Mouse (Mus musculus) MEL (cell line): ENCODE results near the gene Grk2. TPM values are rescaled to one million over a fixed set of nuclear protein-coding genes. Genes with fewer than 3 reads are reported as not detected.

Experiments
- DNase-seq: peaks from one replicate; pipeline ENCODE4 v3.0.0; 2011; ENCODE audit warnings: low read depth, low spot score
- H3K27ac ChIP-seq: 2 replicates; pipeline ENCODE4 v1.5.1; 2012; ENCODE audit warnings: low read depth, mild to moderate bottlenecking, control low read depth, low read length, moderate library complexity; ENCODE audit not compliant: control insufficient read depth
- H3K27me3 ChIP-seq, 2 experiments: fragments of 150-350 bp in 1 of 2; sonication (generic) in 1 of 2; 2 replicates each; pipeline ENCODE4 v1.6.1; 2012; ENCODE audit warnings: low read length in 2 of 2, mild to moderate bottlenecking in 2 of 2, improper control_type of control experiment in 1 of 2, moderate library complexity in 1 of 2; ENCODE audit not compliant: insufficient read depth in 2 of 2, control insufficient read depth in 1 of 2
- H3K36me3 ChIP-seq, 2 experiments: 2 replicates each; pipeline ENCODE4 v1.6.1; 2012 to 2014; ENCODE audit warnings: low read length in 2 of 2, improper control_type of control experiment in 1 of 2, inconsistent platforms in 1 of 2, mild to moderate bottlenecking in 1 of 2; ENCODE audit not compliant: insufficient read depth in 2 of 2, control insufficient read depth in 1 of 2
- H3K4me1 ChIP-seq, 2 experiments: fragments of 150-350 bp in 1 of 2; sonication (generic) in 1 of 2; 2 replicates each; pipeline ENCODE4 v1.6.1; 2012; ENCODE audit warnings: low read length in 2 of 2, improper control_type of control experiment in 1 of 2, mild to moderate bottlenecking in 1 of 2; ENCODE audit not compliant: insufficient read depth in 2 of 2, control insufficient read depth in 1 of 2
- H3K4me3 ChIP-seq, 2 experiments: fragments of 150-350 bp in 1 of 2; sonication (generic) in 1 of 2; 2 replicates each; pipeline ENCODE4 v1.5.1; 2012; ENCODE audit warnings: low read depth in 2 of 2, low read length in 2 of 2, mild to moderate bottlenecking in 2 of 2, moderate library complexity in 2 of 2, control low read depth in 1 of 2, improper control_type of control experiment in 1 of 2; ENCODE audit not compliant: control insufficient read depth in 1 of 2, insufficient read depth in 1 of 2
- H3K79me2 ChIP-seq: 2 replicates; pipeline ENCODE4 v1.6.1; 2012; ENCODE audit warnings: mild to moderate bottlenecking, low read length, moderate library complexity; ENCODE audit not compliant: control insufficient read depth, poor library complexity, insufficient read depth
- H3K9ac ChIP-seq: 2 replicates; pipeline ENCODE4 v1.6.1; 2012; ENCODE audit warnings: low read depth, mild to moderate bottlenecking, control low read depth, low read length, moderate library complexity; ENCODE audit not compliant: control insufficient read depth, poor library complexity, severe bottlenecking
- H3K9me3 ChIP-seq: fragments of 150-350 bp; sonication (generic); replicated peaks from 2 replicates; pipeline ENCODE4 v1.6.1; 2012; ENCODE audit warnings: mild to moderate bottlenecking, low read length, improper control_type of control experiment, moderate library complexity; ENCODE audit not compliant: insufficient read depth
- BHLHE40 ChIP-seq: IDR thresholded peaks from 2 replicates; pipeline ENCODE4 v1.6.1; 2012; ENCODE audit warnings: low read depth, mild to moderate bottlenecking, inconsistent platforms, low read length, improper control_type of control experiment, borderline replicate concordance
- ELF1 ChIP-seq: IDR thresholded peaks from 2 replicates; pipeline ENCODE4 v1.6.1; 2014; ENCODE audit warnings: low read depth, mild to moderate bottlenecking, inconsistent platforms, low read length, improper control_type of control experiment, moderate library complexity
- ETS1 ChIP-seq: IDR thresholded peaks from 2 replicates; pipeline ENCODE4 v1.6.1; 2012; ENCODE audit warnings: low read depth, mild to moderate bottlenecking, inconsistent platforms, low read length, improper control_type of control experiment, moderate library complexity
- GABPA ChIP-seq: IDR thresholded peaks from 2 replicates; pipeline ENCODE4 v1.6.1; 2012; ENCODE audit warnings: low read depth, mild to moderate bottlenecking, inconsistent platforms, low read length, improper control_type of control experiment, moderate library complexity
- KAT2A ChIP-seq: conservative IDR thresholded peaks from 2 replicates; pipeline ENCODE4 v1.6.1; 2012; ENCODE audit warnings: low read depth, low read length, improper control_type of control experiment, inconsistent platforms
- MAFK ChIP-seq: IDR thresholded peaks from 2 replicates; pipeline ENCODE4 v1.6.1; 2011; ENCODE audit warnings: low read depth, mild to moderate bottlenecking, low read length, improper control_type of control experiment, borderline replicate concordance
- MAX ChIP-seq: IDR thresholded peaks from 2 replicates; pipeline ENCODE4 v1.6.1; 2011; ENCODE audit warnings: low read length, improper control_type of control experiment
- MXI1 ChIP-seq: IDR thresholded peaks from 2 replicates; pipeline ENCODE4 v1.6.1; 2011; ENCODE audit warnings: mild to moderate bottlenecking, low read depth, low read length, improper control_type of control experiment
- MYC ChIP-seq: IDR thresholded peaks from 2 replicates; pipeline ENCODE4 v1.6.1; 2011; ENCODE audit warnings: low read depth, mild to moderate bottlenecking, low read length, improper control_type of control experiment, moderate library complexity
- POLR2A ChIP-seq, 2 experiments: IDR thresholded peaks; 2 replicates each; pipeline ENCODE4 v1.6.1; 2011 to 2012; ENCODE audit warnings: low read length in 2 of 2, mild to moderate bottlenecking in 2 of 2, control low read depth in 1 of 2, improper control_type of control experiment in 1 of 2, low read depth in 1 of 2, moderate library complexity in 1 of 2; ENCODE audit not compliant: control insufficient read depth in 1 of 2, insufficient read depth in 1 of 2, poor library complexity in 1 of 2
- RAD21 ChIP-seq: IDR thresholded peaks from 2 replicates; pipeline ENCODE4 v1.6.1; 2011; ENCODE audit warnings: mild to moderate bottlenecking, low read depth, low read length, improper control_type of control experiment
- SIN3A ChIP-seq: IDR thresholded peaks from 2 replicates; pipeline ENCODE4 v1.6.1; 2012; ENCODE audit warnings: low read length, improper control_type of control experiment, inconsistent platforms
- ZKSCAN1 ChIP-seq: IDR thresholded peaks from 2 replicates; pipeline ENCODE4 v1.6.1; 2012; ENCODE audit warnings: low read depth, mild to moderate bottlenecking, inconsistent platforms, low read length, improper control_type of control experiment, moderate library complexity
- ZNF384 ChIP-seq: IDR thresholded peaks from 2 replicates; pipeline ENCODE4 v1.6.1; 2012; ENCODE audit warnings: low read depth, mild to moderate bottlenecking, inconsistent platforms, low read length, improper control_type of control experiment
- polyA plus RNA-seq, 2 experiments: library from polyadenylated mRNA; stranded (reverse) in 1 of 2; unstranded in 1 of 2; fragments of >175 nt in 1 of 2; fragments of >200 nt in 1 of 2; gene quantifications; 2 replicates each; pipeline versions ENCODE4 v1.2.1 to v1.2.4; 2012; ENCODE audit warnings: low replicate concordance in 2 of 2, low read depth in 1 of 2; ENCODE audit not compliant: insufficient read length in 2 of 2, insufficient read depth in 1 of 2, missing spikeins in 1 of 2
- total RNA-seq: library from RNA; depleted of rRNA; stranded (reverse); fragments of 300-350 nt; gene quantifications from 2 replicates; pipeline ENCODE4 v1.2.3, GENCODE M21; 2012

The Grk2 gene
- total and polyA plus RNA-seq, 3 experiments: 75.2 to 105 TPM; not detected in 1

DNA sequence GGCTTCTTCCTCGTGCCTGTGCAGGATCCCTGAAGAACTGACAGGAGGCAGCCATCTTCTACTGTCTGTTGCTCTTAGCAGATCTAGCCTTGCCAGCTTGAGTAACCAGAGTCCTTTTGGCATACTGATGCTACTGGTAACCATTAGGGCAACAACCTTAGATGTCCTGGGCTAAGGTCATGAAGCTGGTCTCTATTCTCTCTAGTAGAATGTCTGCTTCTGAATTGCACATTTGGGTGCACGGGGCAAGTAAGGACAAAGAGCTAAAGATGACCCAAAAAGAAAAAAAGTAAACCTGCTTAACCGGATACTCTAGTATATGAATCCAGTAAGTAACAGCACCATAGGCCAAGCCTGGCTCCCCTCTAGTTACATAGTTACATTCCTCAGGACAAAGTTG, 20.1 kb upstream of the Grk2 start:
- H3K27ac ChIP-seq: no peak overlapping the region
- no peak overlapping the region for H3K9ac ChIP-seq
- peaks cover 6 to 7% of the 10 kb centered on the region in 2 experiments for H3K4me1 ChIP-seq
- H3K79me2 ChIP-seq: no peaks in the 10 kb centered on the region; the same call in 1 of the 2 replicates
- DNase-seq: no peak
- TF ChIP-seq RAD21 (no peak), POLR2A (IDR thresholded peaks at IDR 0.05; ENCODE audit: control insufficient read depth in 1 of 2, insufficient read depth in 1 of 2, low read depth in 1 of 2, low read length in 2 of 2, poor library complexity in 1 of 2) (peak in 1 of 2 experiments; percentile 2; a peak in 1 of 4 replicates)
- TF ChIP-seq, all 39 proteins: peak for 1
- H3K9me3 ChIP-seq: no peaks in the 10 kb centered on the region
- peaks cover 19 to 44% of the 10 kb centered on the region in 2 experiments for H3K36me3 ChIP-seq
- no peaks in the 10 kb centered on the region for H3K27me3 ChIP-seq
- H3K4me3 ChIP-seq: no peak overlapping the region

DNA sequence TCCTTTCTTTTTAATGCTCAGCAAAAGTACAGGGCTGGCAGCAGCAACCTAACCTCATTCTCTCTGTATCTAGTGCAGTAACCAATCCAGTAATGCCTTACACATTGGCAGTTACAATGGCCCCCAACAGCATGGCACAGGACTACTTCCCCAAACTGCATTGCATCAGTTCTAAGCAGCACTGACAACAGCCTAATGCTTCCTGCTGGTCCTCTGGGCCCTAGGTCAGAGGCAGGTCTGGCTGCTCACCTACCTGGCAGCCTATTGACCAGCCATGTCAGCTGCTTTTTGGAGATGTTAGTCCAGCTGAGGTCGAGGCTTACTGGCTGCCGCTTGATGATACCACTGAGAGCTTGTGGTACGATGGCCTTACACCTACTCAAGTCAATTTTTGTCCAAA, 16.1 kb upstream of the Grk2 start:
- peak; percentile 72 for DNase-seq
- Histone ChIP-seq H3K4me3 (no peak overlapping the region), H3K27ac (peak overlapping the region; percentile 14; the same call in 1 of the 2 replicates), H3K9me3 (no peaks in the 10 kb centered on the region), H3K4me1 (no peaks in the 10 kb centered on the region; a peak in 1 of 4 replicates), H3K27me3 (no peaks in the 10 kb centered on the region), H3K36me3 (peaks cover 6 to 50% of the 10 kb centered on the region in 2 experiments; a peak in 3 of 4 replicates), H3K79me2 (no peaks in the 10 kb centered on the region; the same call in 1 of the 2 replicates), H3K9ac (no peak overlapping the region)
- TF ChIP-seq MXI1 (peak; percentile 35; the same call in 1 of the 2 replicates), MYC (0 out of 2 replicates have a peak, but pooled peaks have one; percentile 23), SIN3A (no peak)

DNA sequence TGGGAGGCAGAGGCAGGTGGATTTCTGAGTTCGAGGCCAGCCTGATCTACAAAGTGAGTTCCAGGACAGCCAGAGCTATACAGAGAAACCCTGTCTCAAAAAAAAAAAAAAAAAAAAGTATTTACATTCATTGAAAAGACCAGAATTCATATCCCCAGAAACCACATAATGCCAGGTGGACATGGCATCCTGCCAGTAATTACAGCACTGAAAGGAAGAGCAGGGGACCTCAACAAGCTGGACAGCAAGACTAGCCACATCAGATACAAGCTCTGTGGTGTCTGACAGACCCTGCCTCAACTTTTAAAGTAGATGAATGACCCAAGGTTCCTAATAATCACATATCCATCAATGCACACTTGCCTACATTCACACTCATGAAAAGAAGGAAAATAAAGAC, 15.6 kb upstream of the Grk2 start:
- H3K27me3 ChIP-seq: no peaks in the 10 kb centered on the region

DNA sequence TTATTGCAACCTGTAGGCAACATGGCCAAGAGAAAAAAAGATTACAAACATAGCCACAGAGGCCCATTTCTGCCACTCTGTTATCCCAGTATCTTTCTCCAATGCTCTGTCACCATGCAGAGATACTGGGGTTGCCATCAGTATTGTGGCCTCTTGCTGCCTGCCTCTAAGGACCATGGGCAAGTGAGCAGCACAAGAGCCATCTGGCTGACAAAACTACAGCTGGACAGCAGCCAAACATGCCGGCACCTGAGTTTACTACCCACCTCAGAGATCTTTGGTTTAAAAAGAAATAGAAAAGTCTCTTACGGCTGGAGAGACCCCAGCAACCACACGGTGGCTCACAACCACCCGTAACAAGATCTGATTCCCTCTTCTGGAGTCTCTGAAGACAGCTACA, 13.2 kb upstream of the Grk2 start:
- Histone ChIP-seq H3K27me3 (no peaks in the 10 kb centered on the region), H3K9me3 (no peaks in the 10 kb centered on the region), H3K79me2 (no peaks in the 10 kb centered on the region; the same call in 1 of the 2 replicates), H3K36me3 (peaks cover 13 to 41% of the 10 kb centered on the region in 2 experiments; a peak in 3 of 4 replicates), H3K4me3 (no peak overlapping the region), H3K27ac (no peak overlapping the region), H3K9ac (no peak overlapping the region), H3K4me1 (peaks cover 0 to 8% of the 10 kb centered on the region in 2 experiments; a peak in 2 of 4 replicates)
- TF ChIP-seq GABPA: no peak
- no peak for TF ChIP-seq MAFK
- DNase-seq: no peak

More for the DNA sequence above, 15.6 kb upstream of the Grk2 start:
- no peak overlapping the region for H3K4me3 ChIP-seq
- no peak for DNase-seq
- H3K9me3 ChIP-seq: no peaks in the 10 kb centered on the region
- no peak overlapping the region for H3K9ac ChIP-seq
- no peaks in the 10 kb centered on the region; the same call in 1 of the 2 replicates for H3K79me2 ChIP-seq
- TF ChIP-seq BHLHE40: no peak
- TF ChIP-seq RAD21: no peak
- TF ChIP-seq ZNF384: 0 out of 2 replicates have a peak, but pooled peaks have one; percentile 7
- no peak for TF ChIP-seq ELF1
- no peak for TF ChIP-seq ETS1
- TF ChIP-seq ZKSCAN1: no peak
- no peak for TF ChIP-seq KAT2A
- TF ChIP-seq MAX: no peak
- TF ChIP-seq, all 39 proteins: peak for 1
- Histone ChIP-seq H3K27ac (no peak overlapping the region), H3K36me3 (peaks cover 6 to 47% of the 10 kb centered on the region in 2 experiments; a peak in 3 of 4 replicates), H3K4me1 (no peaks in the 10 kb centered on the region; a peak in 1 of 4 replicates)
